Mouse (Mus musculus): ENCODE measurements at regions not wholly inside any gene's neighbourhood (a gene's known extent, or its start where the extent isn't known, plus 50 kb on each side); places are given as distances from the start of the nearest gene placed in this dataset.

- no peak overlapping the region for H3K4me3 ChIP-seq (ENCODE audit: low read depth, low read length)
These were observed 95.5 kb upstream of the Cpm start for GRCm38 (mm10) chr10:117533541-117534386.

GRCm38 (mm10) chr10:117532750-117533540, 96.4 kb upstream of the Cpm start:
- Histone ChIP-seq H3K27me3 (ENCODE audit: control insufficient read depth, insufficient read depth, low read length) (no peaks in the 10 kb centered on the region), H3K9ac (replicated peaks; ENCODE audit: low read depth, low read length) (no peak overlapping the region), H3K4me1 (ENCODE audit: control insufficient read depth, insufficient read depth, low read length) (no peaks in the 10 kb centered on the region), H3K4me2 (replicated peaks; ENCODE audit: low read depth, low read length) (no peak overlapping the region), H3K4me3 (ENCODE audit: low read depth, low read length) (no peak overlapping the region), H3K36me3 (ENCODE audit: control insufficient read depth, insufficient read depth, low read length) (no peaks in the 10 kb centered on the region), H3K27ac (ENCODE audit: low read length) (no peak overlapping the region), H3K9me3 (ENCODE audit: control insufficient read depth, low read depth, low read length) (no peaks in the 10 kb centered on the region)
- ATAC-seq (ENCODE audit: insufficient number of reproducible peaks, insufficient read depth, low FRiP score, low read depth), result no peak
- WGBS, result 91% methylated on average over 1 of the region's 1 CpGs

More at GRCm38 (mm10) chr10:117533541-117534386, 95.5 kb upstream of the Cpm start:
- H3K9ac ChIP-seq (replicated peaks; ENCODE audit: low read depth, low read length), result no peak overlapping the region
- WGBS, result 85% methylated on average over 8 of the region's 8 CpGs
- no peaks in the 10 kb centered on the region for H3K27me3 ChIP-seq (ENCODE audit: control insufficient read depth, insufficient read depth, low read length)
- no peaks in the 10 kb centered on the region for H3K36me3 ChIP-seq (ENCODE audit: control insufficient read depth, insufficient read depth, low read length)
- no peaks in the 10 kb centered on the region for H3K4me1 ChIP-seq (ENCODE audit: control insufficient read depth, insufficient read depth, low read length)
- ATAC-seq (ENCODE audit: insufficient number of reproducible peaks, insufficient read depth, low FRiP score, low read depth), result no peak
- H3K27ac ChIP-seq (ENCODE audit: low read length), result no peak overlapping the region
- no peak overlapping the region for H3K4me2 ChIP-seq (replicated peaks; ENCODE audit: low read depth, low read length)
- no peaks in the 10 kb centered on the region for H3K9me3 ChIP-seq (ENCODE audit: control insufficient read depth, low read depth, low read length)

GRCm38 (mm10) chr10:117531798-117532747, 97.2 kb upstream of the Cpm start:
- ATAC-seq (ENCODE audit: insufficient number of reproducible peaks, insufficient read depth, low FRiP score, low read depth), result no peak
- WGBS, result 90% methylated on average over 17 of the region's 17 CpGs
- H3K4me2 ChIP-seq (replicated peaks; ENCODE audit: low read depth, low read length), result no peak overlapping the region
- H3K4me1 ChIP-seq (ENCODE audit: control insufficient read depth, insufficient read depth, low read length), result no peaks in the 10 kb centered on the region
- H3K9ac ChIP-seq (replicated peaks; ENCODE audit: low read depth, low read length), result no peak overlapping the region
- H3K36me3 ChIP-seq (ENCODE audit: control insufficient read depth, insufficient read depth, low read length), result no peaks in the 10 kb centered on the region
- H3K27me3 ChIP-seq (ENCODE audit: control insufficient read depth, insufficient read depth, low read length), result no peaks in the 10 kb centered on the region
- H3K4me3 ChIP-seq (ENCODE audit: low read depth, low read length), result no peak overlapping the region
- H3K27ac ChIP-seq (ENCODE audit: low read length), result no peak overlapping the region
- no peaks in the 10 kb centered on the region for H3K9me3 ChIP-seq (ENCODE audit: control insufficient read depth, low read depth, low read length)

GRCm38 (mm10) chr10:117530859-117531602, 98.3 kb upstream of the Cpm start:
- Histone ChIP-seq H3K9me3 (ENCODE audit: control insufficient read depth, low read depth, low read length) (no peaks in the 10 kb centered on the region), H3K27ac (ENCODE audit: low read length) (no peak overlapping the region), H3K9ac (replicated peaks; ENCODE audit: low read depth, low read length) (no peak overlapping the region), H3K4me3 (ENCODE audit: low read depth, low read length) (no peak overlapping the region), H3K4me2 (replicated peaks; ENCODE audit: low read depth, low read length) (no peak overlapping the region), H3K36me3 (ENCODE audit: control insufficient read depth, insufficient read depth, low read length) (no peaks in the 10 kb centered on the region), H3K27me3 (ENCODE audit: control insufficient read depth, insufficient read depth, low read length) (no peaks in the 10 kb centered on the region), H3K4me1 (ENCODE audit: control insufficient read depth, insufficient read depth, low read length) (no peaks in the 10 kb centered on the region)
- no peak for ATAC-seq (ENCODE audit: insufficient number of reproducible peaks, insufficient read depth, low FRiP score, low read depth)
- WGBS, result 79% methylated on average over 10 of the region's 10 CpGs

- Histone ChIP-seq H3K9ac (replicated peaks; ENCODE audit: low read depth, low read length) (no peak overlapping the region), H3K36me3 (ENCODE audit: control insufficient read depth, insufficient read depth, low read length) (no peaks in the 10 kb centered on the region), H3K9me3 (ENCODE audit: control insufficient read depth, low read depth, low read length) (no peaks in the 10 kb centered on the region), H3K27me3 (ENCODE audit: control insufficient read depth, insufficient read depth, low read length) (no peaks in the 10 kb centered on the region), H3K4me3 (ENCODE audit: low read depth, low read length) (no peak overlapping the region), H3K4me1 (ENCODE audit: control insufficient read depth, insufficient read depth, low read length) (no peaks in the 10 kb centered on the region), H3K4me2 (replicated peaks; ENCODE audit: low read depth, low read length) (no peak overlapping the region), H3K27ac (ENCODE audit: low read length) (no peak overlapping the region)
- no peak for ATAC-seq (ENCODE audit: insufficient number of reproducible peaks, insufficient read depth, low FRiP score, low read depth)
- 73% methylated on average over 15 of the region's 15 CpGs for WGBS
These were observed 99.1 kb upstream of the Cpm start for GRCm38 (mm10) chr10:117530007-117530858.

- no peak overlapping the region for H3K4me3 ChIP-seq (ENCODE audit: low read depth, low read length)
- no peaks in the 10 kb centered on the region for H3K9me3 ChIP-seq (ENCODE audit: control insufficient read depth, low read depth, low read length)
- no peak overlapping the region for H3K9ac ChIP-seq (replicated peaks; ENCODE audit: low read depth, low read length)
- H3K27ac ChIP-seq (ENCODE audit: low read length), result no peak overlapping the region
- H3K27me3 ChIP-seq (ENCODE audit: control insufficient read depth, insufficient read depth, low read length), result no peaks in the 10 kb centered on the region
- no peak overlapping the region for H3K4me2 ChIP-seq (replicated peaks; ENCODE audit: low read depth, low read length)
- no peaks in the 10 kb centered on the region for H3K4me1 ChIP-seq (ENCODE audit: control insufficient read depth, insufficient read depth, low read length)
- ATAC-seq (ENCODE audit: insufficient number of reproducible peaks, insufficient read depth, low FRiP score, low read depth), result no peak
- 79% methylated on average over 7 of the region's 7 CpGs for WGBS
- no peaks in the 10 kb centered on the region for H3K36me3 ChIP-seq (ENCODE audit: control insufficient read depth, insufficient read depth, low read length)
These were observed 99.9 kb upstream of the Cpm start for GRCm38 (mm10) chr10:117529269-117530006.

Data from stomach, embryonic 14.5 days (tissue).